Mouse (Mus musculus) liver, embryonic 11.5 days (tissue): ENCODE measurements around the gene 2410131K14Rik. TPM values are rescaled to one million over a fixed set of nuclear protein-coding genes. Genes with fewer than 3 reads are reported as not detected.
A peak's percentile ranks its signal among the peaks of the same experiment; 100 is the strongest.

Experiments used
- ATAC-seq: fragments of 200-750 bp; cut with Nextera tagmentation; replicated peaks from 2 replicates; pipeline ENCODE4 v1.8.0; 2017; ENCODE audit warnings: moderate number of reproducible peaks, mild to moderate bottlenecking, moderate TSS enrichment, moderate library complexity; ENCODE audit not compliant: low FRiP score
- DNase-seq: peaks from one replicate; pipeline ENCODE4 v3.0.0-alpha.2; 2017; ENCODE audit warnings: low spot score
- H3K27ac ChIP-seq: fragments of 300-500 bp; sonication (generic); 2 replicates; pipeline ENCODE4 v1.5.1; 2014; ENCODE audit warnings: mild to moderate bottlenecking, low read depth, low read length, control low read depth
- H3K27me3 ChIP-seq: fragments of 300-500 bp; sonication (generic); replicated peaks from 2 replicates; pipeline ENCODE4 v1.6.1; 2014; ENCODE audit warnings: low read length, mixed read lengths; ENCODE audit not compliant: control insufficient read depth, insufficient read depth
- H3K36me3 ChIP-seq: fragments of 300-500 bp; sonication (generic); 2 replicates; pipeline ENCODE4 v1.6.1; 2014; ENCODE audit warnings: mild to moderate bottlenecking, low read length, moderate library complexity, mixed read lengths; ENCODE audit not compliant: control insufficient read depth, insufficient read depth
- H3K4me1 ChIP-seq: fragments of 300-500 bp; sonication (generic); replicated peaks from 2 replicates; pipeline ENCODE4 v1.6.1; 2014; ENCODE audit warnings: low read length, mixed read lengths; ENCODE audit not compliant: control insufficient read depth, insufficient read depth
- H3K4me2 ChIP-seq: fragments of 300-500 bp; sonication (generic); 2 replicates; pipeline ENCODE4 v1.6.1; 2014; ENCODE audit warnings: mild to moderate bottlenecking, control low read depth, moderate library complexity
- H3K4me3 ChIP-seq: fragments of 300-500 bp; sonication (generic); 2 replicates; pipeline ENCODE4 v1.5.1; 2014; ENCODE audit warnings: low read depth, low read length, control low read depth
- H3K9ac ChIP-seq: fragments of 300-500 bp; sonication (generic); 2 replicates; pipeline ENCODE4 v1.6.1; 2014; ENCODE audit warnings: low read depth, low read length, control low read depth
- H3K9me3 ChIP-seq: fragments of 300-500 bp; sonication (generic); 2 replicates; pipeline ENCODE4 v1.6.1; 2016; ENCODE audit warnings: low read length, inconsistent platforms, mixed read lengths; ENCODE audit not compliant: control insufficient read depth
- WGBS: fragments of 180-500 bp; shearing (Covaris S2); extraction: QIAGEN DNeasy Blood & Tissue Kit; methylation state at CpG from one replicate; pipeline ENCODE4 v1.1.7; 2014; 5-methylcytosine and 5-hydroxymethylcytosine counted together
- polyA plus RNA-seq: library from polyadenylated mRNA; unstranded; fragments of >200 nt; fragmentation: Nextera tagmentation; extraction: Ambion mirVana; gene quantifications from 2 replicates; pipeline ENCODE4 v1.2.1, GENCODE M21; 2014

Gene 2410131K14Rik
- polyA plus RNA-seq, 1 experiment from 2014 or later = 4.3 TPM

GRCm38 (mm10) chr5:118292476-118292875 is 47.4 kb downstream of the 2410131K14Rik start:
- Histone ChIP-seq H3K4me2 (no peak overlapping the region), H3K36me3 (no peaks in the 10 kb centered on the region), H3K9ac (no peak overlapping the region), H3K4me1 (no peaks in the 10 kb centered on the region; the same call in 1 of the 2 replicates), H3K27me3 (no peaks in the 10 kb centered on the region), H3K4me3 (no peak overlapping the region), H3K27ac (no peak overlapping the region), H3K9me3 (no peaks in the 10 kb centered on the region)
- no peak for DNase-seq
- WGBS = 58% methylated on average over 4 of the region's 4 CpGs
- no peak for ATAC-seq

GRCm38 (mm10) chr5:118294086-118294864 is 49.2 kb downstream of the 2410131K14Rik start:
- DNase-seq (no peak), ATAC-seq (peak; percentile 61)
- Histone ChIP-seq H3K4me1 (no peaks in the 10 kb centered on the region; the same call in 1 of the 2 replicates), H3K27me3 (no peaks in the 10 kb centered on the region), H3K4me3 (no peak overlapping the region), H3K36me3 (no peaks in the 10 kb centered on the region), H3K4me2 (peak overlapping the region; percentile 31; the same call in 1 of the 2 replicates), H3K27ac (peak overlapping the region; percentile 38; the same call in 1 of the 2 replicates), H3K9me3 (no peaks in the 10 kb centered on the region), H3K9ac (no peak overlapping the region)
- 40% methylated on average over 23 of the region's 23 CpGs for WGBS

- Histone ChIP-seq H3K4me3 (no peak overlapping the region), H3K4me1 (no peaks in the 10 kb centered on the region), H3K27ac (no peak overlapping the region), H3K9me3 (no peaks in the 10 kb centered on the region), H3K4me2 (no peak overlapping the region), H3K27me3 (no peaks in the 10 kb centered on the region), H3K9ac (no peak overlapping the region), H3K36me3 (no peaks in the 10 kb centered on the region)
- 71% methylated on average over 7 of the region's 7 CpGs for WGBS
- ATAC-seq = no peak
- DNase-seq = no peak
Measured at GRCm38 (mm10) chr5:118294865-118295258, 49.8 kb downstream of the 2410131K14Rik start.

- H3K27ac ChIP-seq = no peak overlapping the region
- H3K4me2 ChIP-seq = no peak overlapping the region
- 49% methylated on average over 12 of the region's 12 CpGs for WGBS
- ATAC-seq = no peak
- no peaks in the 10 kb centered on the region for H3K27me3 ChIP-seq
- no peak overlapping the region for H3K9ac ChIP-seq
- no peaks in the 10 kb centered on the region for H3K36me3 ChIP-seq
- no peaks in the 10 kb centered on the region for H3K4me1 ChIP-seq
- H3K4me3 ChIP-seq = no peak overlapping the region
- no peak for DNase-seq
- H3K9me3 ChIP-seq = no peaks in the 10 kb centered on the region
Measured at GRCm38 (mm10) chr5:118297338-118297746, 52.3 kb downstream of the 2410131K14Rik start.

- Histone ChIP-seq H3K9me3 (no peaks in the 10 kb centered on the region), H3K9ac (no peak overlapping the region), H3K27ac (no peak overlapping the region), H3K27me3 (no peaks in the 10 kb centered on the region), H3K4me3 (no peak overlapping the region), H3K4me2 (no peak overlapping the region), H3K36me3 (no peaks in the 10 kb centered on the region), H3K4me1 (0 out of 2 replicates have a peak, but pooled peaks cover 4% of the 10 kb centered on the region)
- ATAC-seq = no peak
- WGBS = 82% methylated on average over 11 of the region's 11 CpGs
- DNase-seq = no peak
Measured at GRCm38 (mm10) chr5:118299720-118300400, 54.8 kb downstream of the 2410131K14Rik start.

GRCm38 (mm10) chr5:118302466-118303155 is 57.6 kb downstream of the 2410131K14Rik start:
- DNase-seq = no peak
- ATAC-seq = peak; percentile 60
- no peaks in the 10 kb centered on the region for H3K27me3 ChIP-seq
- WGBS = 63% methylated on average over 9 of the region's 9 CpGs
- no peak overlapping the region for H3K27ac ChIP-seq
- H3K4me1 ChIP-seq = 0 out of 2 replicates have a peak, but pooled peaks cover 4% of the 10 kb centered on the region
- H3K4me3 ChIP-seq = no peak overlapping the region
- no peak overlapping the region for H3K4me2 ChIP-seq
- no peaks in the 10 kb centered on the region for H3K36me3 ChIP-seq
- no peak overlapping the region for H3K9ac ChIP-seq
- H3K9me3 ChIP-seq = no peaks in the 10 kb centered on the region

- Histone ChIP-seq H3K9ac (no peak overlapping the region), H3K4me2 (no peak overlapping the region), H3K9me3 (no peaks in the 10 kb centered on the region), H3K36me3 (no peaks in the 10 kb centered on the region), H3K4me3 (no peak overlapping the region), H3K4me1 (0 out of 2 replicates have a peak, but pooled peaks cover 4% of the 10 kb centered on the region), H3K27ac (no peak overlapping the region), H3K27me3 (no peaks in the 10 kb centered on the region)
- 72% methylated on average over 19 of the region's 19 CpGs for WGBS
- ATAC-seq = no peak
- no peak for DNase-seq
Measured at GRCm38 (mm10) chr5:118304970-118305618, 60.1 kb downstream of the 2410131K14Rik start.

GRCm38 (mm10) chr5:118310389-118310788 is 65.4 kb downstream of the 2410131K14Rik start:
- Histone ChIP-seq H3K4me2 (no peak overlapping the region), H3K27me3 (no peaks in the 10 kb centered on the region), H3K4me3 (no peak overlapping the region), H3K9ac (no peak overlapping the region), H3K4me1 (no peaks in the 10 kb centered on the region; the same call in 1 of the 2 replicates), H3K27ac (no peak overlapping the region), H3K9me3 (no peaks in the 10 kb centered on the region), H3K36me3 (no peaks in the 10 kb centered on the region)
- 74% methylated on average over 6 of the region's 6 CpGs for WGBS
- ATAC-seq (no peak), DNase-seq (no peak)
